Mouse (Mus musculus) embryo, embryonic 10.5 days (tissue): Measurements from ENCODE around the gene Ephb3.
"Not testable (repeated sequence)": the region's sequence is repeated elsewhere in the genome, so short reads cannot be mapped to it uniquely, and the experiment has no call there.

Source experiments
- DNase-seq: peaks from one replicate; pipeline ENCODE4 v3.0.0-alpha.2; 2015; ENCODE audit warnings: low spot score

Gene Ephb3

DNA sequence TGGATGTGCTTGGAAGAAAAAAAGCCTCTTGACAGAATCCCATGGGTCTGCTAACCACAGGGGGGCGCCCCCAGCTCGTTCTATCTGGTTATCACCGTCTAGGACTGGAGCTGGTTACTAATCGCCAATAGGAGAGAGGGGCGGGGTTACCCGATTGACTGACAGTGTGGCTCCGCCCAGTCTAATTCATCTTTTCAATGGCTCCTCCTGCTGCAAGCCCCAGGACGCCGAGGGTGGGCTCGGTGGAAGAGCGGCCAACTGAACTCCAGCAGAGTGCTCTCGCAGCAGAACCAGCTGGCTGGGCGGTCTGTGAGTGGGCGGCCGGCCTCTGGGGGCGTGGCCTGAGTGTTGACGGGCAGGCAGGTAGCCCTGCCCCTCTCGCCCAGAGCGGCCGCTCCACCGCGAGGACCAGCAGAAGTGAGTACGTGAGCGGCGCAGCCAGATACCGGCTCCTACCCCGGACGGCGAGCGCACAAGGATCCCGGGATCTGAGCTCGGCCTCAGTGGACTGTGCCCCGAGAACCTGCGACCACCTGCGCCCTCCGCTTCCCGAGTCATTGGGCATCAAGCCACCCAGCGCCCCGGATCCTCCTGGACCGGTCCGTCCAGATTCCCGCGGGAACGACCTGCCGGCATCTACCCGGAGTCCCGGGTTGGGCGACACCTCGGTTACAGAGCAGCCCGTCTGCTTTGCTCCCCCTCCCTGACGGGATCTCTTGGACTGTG lies at the start of gene Ephb3:
Gene Ephb3 (plus strand): TSS at position 389 of the 726 bp plus-strand sequence.
- DNase-seq, result peak; percentile 100

DNA sequence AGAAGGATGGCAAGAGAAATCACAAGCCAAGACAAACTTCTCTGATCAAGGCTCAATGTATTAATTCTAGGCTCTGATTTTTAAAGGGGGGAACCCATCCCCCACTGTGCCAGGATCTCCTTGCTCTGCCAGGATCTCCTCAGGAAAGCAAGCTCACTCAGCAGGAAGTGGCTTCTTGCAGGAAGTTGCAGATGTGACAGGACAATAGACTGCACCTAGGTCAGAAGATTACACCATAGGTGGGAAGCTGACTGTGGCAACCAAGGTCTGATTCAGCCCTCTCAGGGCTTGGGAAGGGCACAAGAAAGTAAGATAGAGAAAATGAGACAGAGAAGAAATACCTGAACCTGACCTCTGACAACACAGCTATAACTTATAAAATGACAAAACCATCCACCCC lies 48.3 kb upstream of the Ephb3 start:
- DNase-seq, result not testable (repeated sequence)

DNA sequence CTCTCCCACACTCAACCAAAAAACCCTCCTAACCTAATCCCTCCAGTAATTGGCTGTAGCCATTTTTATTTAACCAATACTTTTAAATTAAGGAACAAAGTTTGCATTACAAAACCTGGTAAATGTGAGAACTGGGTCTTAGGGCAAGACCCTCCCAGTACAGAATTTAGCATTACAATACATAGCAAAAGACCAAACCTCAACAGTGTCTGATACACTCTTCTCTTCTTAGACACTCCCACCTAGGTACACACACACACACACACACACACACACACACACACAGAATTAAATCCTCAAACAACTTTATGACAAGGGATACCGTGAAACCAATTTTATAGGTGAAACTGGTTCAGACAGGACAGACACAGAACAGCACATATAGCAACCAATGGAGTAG lies 45.3 kb upstream of the Ephb3 start:
- not testable (repeated sequence) for DNase-seq

DNA sequence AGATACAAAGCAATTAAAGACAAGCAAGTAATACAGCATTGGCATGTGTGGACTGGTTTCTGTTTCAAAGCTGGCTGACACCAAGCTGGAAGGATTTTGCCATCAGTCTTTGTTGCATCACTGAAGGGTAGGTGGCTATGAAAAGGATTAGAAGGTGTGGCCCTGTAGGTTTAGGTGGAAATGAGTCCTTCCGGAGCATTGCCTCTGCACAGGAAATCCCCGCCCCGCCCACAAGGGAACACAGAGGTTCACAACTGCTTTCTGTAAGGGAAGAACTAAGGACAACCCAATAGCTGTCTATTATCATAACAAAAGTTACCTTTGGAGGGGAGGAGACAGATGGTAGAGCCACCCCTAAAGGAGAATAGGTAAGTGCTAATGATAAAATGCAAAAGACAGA lies 41.1 kb upstream of the Ephb3 start:
- not testable (repeated sequence) for DNase-seq

DNA sequence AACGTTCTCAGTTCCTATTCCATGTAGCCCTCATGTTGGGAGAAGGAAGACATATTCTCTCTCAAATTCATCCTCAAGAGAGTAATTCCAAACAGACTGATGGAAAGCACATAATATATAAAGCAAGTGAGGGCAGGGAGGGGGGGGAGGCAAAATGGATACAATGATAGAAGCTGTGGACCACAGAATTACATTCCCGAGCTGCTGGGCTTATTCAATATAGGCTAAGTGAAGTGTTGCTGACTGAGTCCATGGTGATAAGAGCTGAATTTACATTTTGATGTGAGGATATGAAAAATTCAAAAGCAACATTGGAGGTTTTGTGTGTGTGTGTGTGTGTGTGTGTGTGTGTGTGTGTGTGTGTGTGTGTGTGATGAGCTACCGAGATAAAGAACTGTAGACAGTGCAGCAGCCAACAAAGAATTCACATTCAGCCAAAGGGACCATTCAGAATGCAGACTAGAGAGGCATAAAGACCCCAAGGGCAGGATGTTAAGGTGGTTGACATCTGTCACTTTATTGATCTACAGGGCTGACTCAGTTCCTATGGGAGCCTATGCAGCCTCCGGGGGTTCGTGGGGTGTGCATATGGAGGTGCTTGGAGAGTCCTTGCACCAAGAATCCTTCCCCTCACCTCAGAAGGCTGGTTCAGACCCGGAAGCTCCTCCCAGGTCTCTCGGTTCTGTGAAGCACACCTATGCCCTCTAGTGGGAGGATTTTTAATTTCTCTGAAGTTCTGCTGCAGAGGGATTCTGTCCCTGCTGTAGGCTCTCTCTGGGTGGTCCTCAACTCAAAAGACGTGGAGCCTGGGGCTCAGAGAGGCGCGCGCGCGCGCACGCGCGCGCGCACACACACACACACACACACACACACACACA lies 39.0 kb upstream of the Ephb3 start:
- not testable (repeated sequence) for DNase-seq

DNA sequence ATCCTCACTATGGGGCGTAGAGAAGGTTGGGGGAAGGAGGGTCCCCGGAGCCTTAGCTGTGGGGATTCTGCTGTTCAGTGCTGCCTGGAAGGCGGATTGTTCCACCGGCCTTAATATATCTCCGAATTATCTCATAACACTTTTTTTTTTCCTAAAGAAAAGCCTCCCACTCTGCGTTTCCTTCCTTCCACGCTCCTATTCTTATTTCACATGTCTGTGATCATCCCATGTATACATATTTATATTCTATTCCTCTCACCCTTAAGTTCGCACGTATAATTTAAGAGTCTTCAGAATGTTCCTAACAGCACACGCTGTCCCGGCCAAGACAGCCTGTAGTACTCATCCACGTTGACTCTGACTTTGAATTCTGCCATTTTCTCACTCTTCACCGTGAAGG lies 35.8 kb upstream of the Ephb3 start:
- no peak for DNase-seq

DNA sequence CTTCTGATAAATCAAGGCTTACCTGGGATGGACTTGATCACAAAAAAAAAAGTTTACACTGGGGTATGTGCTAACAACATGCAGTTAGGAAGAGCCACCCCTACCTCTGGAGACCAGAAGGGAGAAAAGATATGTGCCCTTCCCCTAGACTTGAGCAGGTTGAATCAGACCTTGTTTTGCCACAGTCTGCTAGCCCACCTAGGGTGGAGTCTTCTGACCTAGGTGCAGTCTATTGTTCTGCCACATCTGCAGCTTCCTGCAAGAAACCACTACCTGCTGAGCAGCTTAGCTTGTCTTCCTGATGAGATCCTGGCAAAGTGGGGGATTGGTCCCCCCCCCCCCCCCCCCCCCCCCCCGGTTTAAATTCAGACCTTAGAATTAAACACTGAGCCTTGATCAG lies 29.3 kb upstream of the Ephb3 start:
- no peak for DNase-seq

DNA sequence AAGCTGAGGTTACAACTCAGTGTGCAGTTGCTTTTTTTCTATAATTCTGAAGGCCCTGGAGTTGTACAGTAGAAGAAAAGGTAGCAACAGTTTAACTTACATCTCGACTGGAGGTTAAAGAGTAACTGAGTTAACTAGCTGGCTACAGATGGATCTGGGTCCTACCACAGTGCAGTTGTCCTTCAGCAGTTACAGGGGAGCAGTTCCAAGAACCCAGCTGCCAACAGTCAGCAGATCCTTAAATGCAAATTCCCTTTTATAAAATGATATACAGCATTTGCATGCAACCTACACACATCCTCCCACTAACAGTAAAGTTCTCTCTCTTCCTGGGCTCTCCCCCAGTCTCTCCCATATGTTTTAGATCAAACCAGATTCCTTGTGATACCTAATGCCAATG lies 22.4 kb upstream of the Ephb3 start:
- DNase-seq, result no peak

DNA sequence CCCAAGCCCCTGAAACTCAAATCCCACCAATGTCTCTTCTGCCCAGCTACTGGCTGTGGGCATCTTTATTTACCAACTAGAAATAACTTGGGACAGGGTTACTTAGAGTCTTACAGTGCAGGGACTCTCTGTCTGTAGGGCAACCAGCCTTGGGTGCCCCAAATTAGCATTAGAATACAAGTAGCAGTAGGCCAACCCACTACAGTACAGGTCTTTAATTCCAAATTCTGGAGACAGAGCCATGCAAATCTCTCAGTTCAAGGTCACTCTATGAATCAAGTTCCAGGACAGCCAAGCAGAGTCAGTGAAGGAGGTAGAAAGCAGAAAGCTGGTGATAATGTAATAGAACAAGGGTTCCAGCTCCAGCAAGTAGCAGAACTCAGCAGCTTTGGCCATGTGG lies 19.9 kb upstream of the Ephb3 start:
- no peak for DNase-seq

DNA sequence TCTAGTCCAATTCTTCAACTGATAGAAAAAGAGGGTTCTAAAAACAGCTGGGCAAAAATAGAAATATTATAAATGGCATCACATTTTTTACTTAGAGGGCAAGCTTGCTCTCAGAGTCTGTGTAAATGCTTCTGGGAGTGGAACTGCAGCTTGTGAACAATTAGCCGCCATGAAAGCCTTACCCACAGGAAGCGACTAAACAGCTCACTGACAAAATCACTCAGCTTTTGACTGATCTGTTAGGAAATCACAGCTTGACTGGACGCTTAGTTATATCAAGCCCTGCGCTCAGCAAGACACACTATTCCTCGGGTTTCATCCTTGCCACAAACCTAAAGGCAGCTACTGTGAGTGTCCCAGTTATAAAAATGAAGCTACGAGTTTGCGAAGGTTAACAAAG lies 17.0 kb upstream of the Ephb3 start:
- peak; percentile 21 for DNase-seq

DNA sequence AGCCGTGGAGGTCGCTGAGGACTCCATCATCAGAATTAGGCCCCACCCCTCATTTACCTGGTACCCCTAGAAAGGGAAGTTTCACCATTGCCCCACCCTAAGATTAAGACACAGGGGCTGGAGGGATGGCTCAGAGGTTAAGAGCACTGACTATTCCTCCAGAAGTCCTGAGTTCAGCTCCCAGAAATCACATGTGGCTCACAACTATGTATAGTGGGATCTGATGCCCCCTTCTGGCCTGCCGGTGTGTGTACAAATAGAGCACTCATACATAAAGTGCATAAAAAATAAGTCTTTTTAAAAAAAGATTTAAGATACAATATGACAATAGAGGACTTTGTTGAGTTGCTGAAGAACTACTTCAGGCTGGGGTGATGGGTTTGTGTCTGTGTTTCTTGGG lies 16.2 kb upstream of the Ephb3 start:
- peak; percentile 50 for DNase-seq

DNA sequence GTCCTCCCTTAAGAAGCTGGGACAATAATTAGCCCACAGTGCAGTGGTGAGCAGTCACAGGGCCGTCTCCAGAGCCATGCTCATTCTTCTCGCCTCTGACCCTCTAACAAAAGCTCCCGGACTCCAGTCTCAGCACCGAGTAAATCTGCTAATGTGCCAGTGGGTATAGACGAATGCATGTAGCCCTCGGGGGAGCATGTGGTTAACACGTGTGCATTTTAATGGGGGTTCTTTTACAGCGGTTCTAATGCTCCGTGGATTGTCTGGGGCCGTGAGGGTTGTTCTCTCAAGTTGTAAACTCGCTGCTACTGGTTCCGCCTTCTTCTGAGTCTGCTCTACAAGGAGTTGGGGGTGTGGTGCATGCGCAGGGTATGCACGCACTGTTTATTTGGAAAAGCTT lies 13.0 kb upstream of the Ephb3 start:
- no peak for DNase-seq

DNA sequence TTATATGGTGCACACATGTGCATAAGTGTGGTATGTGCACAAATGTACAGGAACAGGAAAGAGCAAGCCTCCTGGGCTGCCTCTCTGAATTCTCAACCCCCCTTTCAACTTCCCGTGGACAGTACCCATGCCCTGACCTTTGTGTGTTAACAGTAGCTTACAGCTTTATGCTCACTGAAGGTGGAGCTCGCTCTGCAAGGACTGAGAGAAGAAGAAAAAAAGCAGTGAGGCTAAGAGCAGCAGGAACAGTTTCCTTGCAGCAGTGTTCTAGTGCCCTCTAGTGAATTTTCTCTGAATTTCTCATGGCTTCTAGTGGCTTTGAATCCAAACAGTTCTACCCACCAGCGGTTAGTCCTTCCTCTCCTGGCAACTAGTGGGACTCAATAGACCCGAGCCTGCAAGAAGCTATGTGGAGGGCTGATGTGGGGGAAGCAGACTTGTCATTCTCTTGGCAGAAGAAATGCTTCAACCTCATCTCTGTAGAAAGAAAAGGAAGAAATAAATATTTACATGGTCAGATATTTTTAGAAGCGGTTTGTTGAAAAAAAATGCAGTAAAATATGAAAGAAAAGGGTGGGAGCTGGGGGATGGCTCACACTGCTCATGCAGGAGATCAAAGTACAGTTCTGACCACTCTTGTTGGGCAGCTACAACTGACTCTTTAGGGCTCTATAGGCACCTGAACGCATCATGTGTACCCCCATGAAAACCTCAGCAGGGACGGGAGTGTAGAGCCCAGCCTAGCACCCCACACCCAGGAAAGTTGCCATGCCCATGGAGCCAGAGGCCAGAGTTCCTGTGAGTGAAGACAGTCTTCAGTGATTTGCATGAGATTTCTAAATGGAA lies 11.8 kb upstream of the Ephb3 start:
- DNase-seq, result peak; percentile 92

DNA sequence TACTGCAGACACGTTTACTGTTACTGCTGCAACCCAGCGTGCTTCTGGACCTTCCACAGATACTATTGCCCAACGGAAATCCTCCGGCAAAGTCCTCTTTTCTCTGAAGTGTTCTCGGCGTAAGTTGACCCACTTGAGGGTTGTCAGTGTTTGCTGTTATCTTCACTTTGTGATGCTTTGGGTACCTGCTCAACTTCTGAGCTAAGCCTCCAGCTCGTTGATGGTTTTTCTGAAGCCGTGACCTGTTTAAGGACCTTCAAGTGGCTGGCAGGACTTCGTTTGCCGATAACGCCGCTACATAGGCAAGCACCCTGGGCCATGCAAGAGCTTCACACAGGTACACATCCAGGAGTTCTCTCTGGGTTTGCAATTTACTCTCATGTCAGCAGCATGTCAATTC lies 10.4 kb upstream of the Ephb3 start:
- DNase-seq, result no peak

DNA sequence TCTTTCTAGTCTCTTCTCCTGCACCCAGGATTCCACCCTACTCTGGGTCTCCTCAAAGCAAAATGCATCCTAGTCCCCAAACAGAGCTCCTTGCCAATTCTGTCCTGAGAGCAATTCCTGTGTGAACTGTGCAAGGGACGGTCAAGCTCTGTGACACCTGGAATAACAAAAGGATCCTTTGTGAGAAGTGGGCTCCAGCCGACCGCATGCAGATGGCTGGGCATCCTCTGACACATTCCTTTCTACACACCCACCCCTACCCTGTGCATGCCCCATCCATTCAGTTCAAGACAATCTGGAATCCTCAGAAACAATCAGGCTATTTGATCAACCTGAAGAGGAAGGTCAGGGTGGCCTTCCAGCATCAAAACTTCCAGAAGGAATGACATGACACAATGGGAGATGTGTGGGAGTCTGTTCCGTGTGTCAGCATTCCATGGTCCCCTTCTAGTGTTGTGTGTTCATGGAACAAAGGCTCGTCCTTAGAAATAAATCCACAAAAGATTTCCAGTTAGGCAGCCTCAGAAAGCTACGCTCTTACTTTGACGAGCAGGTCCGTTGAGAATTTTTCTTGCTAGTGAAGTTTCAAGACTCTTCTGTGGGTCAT lies 9.2 kb upstream of the Ephb3 start:
- no peak for DNase-seq

DNA sequence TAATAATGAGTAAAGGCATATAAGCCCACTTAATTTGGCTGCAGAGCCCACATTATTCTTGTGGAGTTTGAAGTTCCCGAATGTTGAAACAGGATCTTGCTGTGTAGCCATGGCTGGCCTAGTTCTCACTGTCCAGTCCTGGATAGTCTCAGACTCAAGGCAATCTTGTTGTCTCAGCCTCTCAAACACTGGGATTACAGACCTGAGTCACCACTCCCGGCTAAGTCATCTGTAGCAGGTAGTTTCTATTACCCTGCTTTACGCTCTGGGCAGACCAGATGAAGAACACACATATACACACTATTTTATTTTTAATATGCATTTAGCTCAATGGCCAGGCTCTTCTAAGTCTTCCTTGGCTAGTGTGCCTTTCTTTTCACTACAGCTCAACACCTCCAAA lies 8.0 kb upstream of the Ephb3 start:
- no peak for DNase-seq

DNA sequence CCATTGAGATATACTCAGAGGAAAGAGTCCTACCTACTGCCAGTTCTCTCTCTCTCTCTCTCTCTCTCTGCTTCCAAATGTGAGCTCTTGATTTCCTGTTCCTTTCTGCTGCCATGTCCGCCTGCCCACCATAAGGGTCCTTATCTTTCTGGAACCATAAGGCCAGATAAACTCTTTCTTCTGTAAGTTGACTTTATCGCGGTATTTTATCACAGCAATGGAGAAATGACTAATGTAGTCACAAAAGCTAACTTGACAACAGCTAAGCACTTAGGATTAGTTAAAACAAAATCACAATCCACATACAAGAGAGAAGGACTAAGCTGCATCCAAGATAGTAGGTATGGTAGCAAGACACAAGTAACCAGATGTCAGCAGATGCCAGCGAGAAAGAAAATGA lies 7.0 kb upstream of the Ephb3 start:
- no peak for DNase-seq

DNA sequence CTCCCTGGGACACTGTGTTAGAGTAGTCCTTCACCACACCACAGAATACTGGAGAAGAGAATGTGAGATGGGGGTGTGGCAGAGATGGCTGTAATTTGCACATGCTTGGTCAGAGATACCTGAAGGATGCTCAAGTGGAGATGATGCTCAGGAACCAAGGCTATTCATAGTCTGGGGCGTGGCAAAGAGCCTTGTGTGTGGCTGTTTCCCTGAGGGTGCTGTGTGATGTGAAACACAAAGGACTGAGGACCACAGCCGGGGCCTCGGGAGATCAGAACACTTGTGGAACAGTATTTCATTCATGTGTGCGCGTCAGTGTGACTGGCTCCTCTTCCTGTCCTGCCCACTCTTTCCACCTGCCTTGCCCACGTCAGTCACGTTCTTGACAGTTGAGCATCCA lies 6.5 kb upstream of the Ephb3 start:
- DNase-seq, result no peak

DNA sequence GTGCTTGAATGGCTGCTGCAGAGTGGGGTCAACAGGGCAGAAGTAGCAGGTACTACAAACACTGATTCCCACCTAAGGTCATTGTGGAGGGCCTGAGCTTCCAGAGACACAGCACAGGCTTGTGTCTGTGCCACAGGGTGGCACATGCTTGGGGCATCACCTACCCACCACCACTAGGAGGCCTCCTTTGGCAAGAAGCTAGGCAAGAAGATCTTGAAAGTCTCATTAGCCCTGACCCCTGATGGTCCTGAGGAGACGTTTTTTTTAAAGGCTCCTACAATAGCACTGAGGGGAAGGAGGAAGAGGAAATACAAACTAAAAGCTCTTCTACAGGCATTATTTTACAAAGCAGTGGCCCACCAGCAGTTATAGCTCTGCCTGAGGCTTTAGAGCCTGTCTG lies 6.0 kb upstream of the Ephb3 start:
- DNase-seq, result peak; percentile 45

DNA sequence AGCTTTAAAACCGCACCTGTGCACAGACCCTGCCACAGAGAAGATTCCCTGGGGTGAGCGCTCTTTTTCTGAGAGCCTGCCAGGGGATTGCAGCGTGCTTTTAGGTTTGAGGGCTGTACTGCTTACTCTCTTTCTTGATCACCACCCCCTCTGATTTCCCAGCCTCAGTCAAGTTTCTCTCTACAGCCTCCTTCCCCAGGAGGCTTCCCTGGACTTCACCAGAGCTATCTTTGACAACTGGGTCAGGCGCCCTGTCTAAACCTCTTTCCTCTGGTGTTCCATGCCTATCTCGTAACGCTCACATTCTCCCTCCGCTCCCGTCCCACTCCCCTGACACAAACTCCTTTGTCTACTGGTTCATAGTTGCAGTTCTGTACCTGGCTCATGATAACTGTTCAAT lies 5.1 kb upstream of the Ephb3 start:
- DNase-seq, result no peak

DNA sequence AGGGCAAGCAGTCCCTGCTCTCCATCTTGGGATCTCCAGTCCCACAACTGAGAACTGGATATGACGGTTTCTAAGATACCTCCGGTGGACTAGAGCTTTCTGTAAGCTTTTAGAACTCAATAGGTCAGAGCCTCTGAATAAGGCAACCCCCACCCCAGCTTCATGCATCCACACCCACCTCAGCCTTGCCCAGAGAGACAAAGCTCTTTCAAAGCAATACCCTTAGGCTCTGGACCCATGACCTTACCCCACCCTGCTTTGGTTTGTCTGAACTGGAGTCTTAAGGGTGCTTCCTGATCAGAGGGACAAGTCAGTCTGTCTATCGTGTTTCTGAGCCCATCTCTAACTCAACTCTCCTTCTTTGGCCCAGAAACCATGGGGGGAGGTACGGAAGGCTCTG lies 1.8 kb upstream of the Ephb3 start:
- DNase-seq, result no peak
